Mouse (Mus musculus): ENCODE results near the gene Mark1.

Mark1 gene

DNA sequence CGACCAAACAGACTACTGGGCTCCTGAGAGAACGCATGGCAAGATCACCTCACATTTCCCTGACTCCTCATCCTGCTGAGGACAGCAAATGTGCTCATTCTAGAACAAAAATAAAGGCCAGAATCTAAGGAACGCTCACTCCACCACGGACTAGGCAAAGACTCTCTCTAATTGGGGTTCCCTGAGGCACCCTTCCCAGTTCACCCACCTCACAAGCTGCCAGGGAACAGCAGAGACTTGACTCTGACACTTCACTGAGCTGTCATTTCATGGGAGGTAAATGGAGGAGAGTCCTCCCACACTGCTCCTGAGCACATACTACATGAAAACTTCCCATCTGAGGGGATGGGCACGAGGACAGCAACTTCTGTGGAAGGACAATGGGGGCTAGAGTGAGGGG is 37.5 kb downstream of the Mark1 start:
- no peak for DNase-seq (ENCODE audit: low spot score)

DNA sequence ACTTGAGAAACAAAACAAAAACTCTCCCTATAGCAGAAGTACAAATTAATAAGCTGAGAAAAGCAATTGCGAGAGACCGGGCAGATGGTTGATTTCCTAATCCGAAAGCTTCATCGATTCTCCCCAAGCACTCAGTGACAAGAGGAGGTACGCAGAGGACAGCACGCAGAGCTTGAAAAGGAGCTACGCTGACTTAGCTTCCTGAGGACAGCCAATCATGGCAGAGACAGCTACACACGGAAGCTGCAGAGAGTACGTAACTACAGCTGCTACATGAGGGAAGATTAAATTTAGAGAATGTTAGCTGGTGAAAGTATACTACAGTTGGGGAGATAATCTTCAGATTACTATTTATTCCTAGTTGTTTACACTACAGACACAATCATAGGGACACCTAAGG is 40.6 kb downstream of the Mark1 start:
- no peak for DNase-seq (ENCODE audit: low spot score)

DNA sequence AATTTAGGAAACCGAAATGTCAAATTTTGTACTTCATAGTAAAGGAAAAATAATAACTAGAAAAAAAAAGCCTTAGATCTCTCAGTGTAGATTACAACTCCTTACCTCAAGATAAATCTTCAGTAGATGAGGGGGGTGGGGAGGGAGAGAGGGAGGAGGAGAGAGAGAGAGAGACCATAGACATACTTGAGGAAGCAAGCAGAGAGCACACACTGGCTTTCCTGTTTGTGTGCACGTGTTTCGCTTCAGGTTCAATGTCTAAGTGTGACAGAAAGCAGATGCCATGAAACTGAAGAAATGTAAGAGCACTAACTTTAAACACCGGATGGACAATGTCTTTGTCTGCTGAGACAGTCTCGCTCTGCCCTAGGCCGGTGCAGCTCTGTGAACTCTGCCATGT is 41.0 kb downstream of the Mark1 start:
- no peak for DNase-seq (ENCODE audit: low spot score)

DNA sequence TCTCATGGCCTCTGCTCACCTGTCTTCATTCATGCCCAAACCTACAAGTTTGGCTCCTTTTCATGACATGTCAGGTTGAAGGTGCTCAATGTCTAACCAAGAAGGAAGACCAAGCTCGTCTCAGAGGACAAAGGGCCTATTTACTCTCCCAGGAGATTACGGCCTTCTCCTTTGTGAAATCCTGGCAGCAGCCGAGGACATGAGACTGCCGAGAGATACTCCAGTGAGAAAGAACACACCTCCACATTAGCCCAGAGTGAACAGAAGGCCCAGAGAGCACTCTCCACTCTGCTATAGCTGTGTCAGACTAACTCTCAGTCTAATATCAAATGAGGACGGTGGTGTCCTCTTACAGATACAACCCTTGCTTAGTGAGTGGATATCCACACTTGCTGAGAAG is 47.6 kb downstream of the Mark1 start:
- no peak for DNase-seq (ENCODE audit: low spot score)

DNA sequence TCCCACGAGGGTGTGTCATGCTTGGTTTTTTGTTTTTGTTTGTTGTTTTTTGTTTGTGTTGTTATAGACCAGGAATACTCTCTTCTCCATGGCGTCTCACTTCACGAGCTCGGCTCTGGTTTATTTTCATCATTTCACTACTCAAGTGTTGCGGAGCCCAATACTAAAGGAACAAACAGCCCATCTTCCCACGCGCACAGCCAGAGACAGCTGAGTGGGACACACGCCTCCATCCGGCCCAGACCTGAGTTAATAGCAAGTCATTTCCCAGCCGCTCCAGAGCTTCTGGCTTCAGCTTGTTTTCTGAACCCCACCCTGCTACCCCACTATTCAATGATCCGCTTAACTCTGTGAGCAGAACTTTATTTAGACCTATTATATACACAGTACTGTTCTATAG is 48.3 kb downstream of the Mark1 start:
- DNase-seq (ENCODE audit: low spot score) = no peak

DNA sequence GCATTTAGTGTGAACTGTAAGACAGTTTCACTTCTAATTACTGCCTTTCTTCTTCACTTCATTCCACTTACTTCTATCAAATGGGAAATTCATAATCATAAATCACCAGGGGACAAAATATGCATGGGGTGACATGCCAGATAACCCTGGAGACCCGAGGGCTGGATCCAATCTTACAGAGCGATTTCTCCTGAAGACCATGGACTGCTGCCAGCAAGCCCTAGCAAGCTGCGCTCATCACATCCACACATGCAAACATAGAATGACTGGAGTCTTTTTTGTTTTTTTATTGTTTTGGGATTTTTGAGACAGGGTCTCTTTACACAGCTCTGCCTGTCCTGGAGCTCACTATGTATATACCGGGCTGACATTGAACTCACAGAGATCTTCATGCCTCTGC is 61.3 kb downstream of the Mark1 start:
- DNase-seq (ENCODE audit: low spot score) = no peak

DNA sequence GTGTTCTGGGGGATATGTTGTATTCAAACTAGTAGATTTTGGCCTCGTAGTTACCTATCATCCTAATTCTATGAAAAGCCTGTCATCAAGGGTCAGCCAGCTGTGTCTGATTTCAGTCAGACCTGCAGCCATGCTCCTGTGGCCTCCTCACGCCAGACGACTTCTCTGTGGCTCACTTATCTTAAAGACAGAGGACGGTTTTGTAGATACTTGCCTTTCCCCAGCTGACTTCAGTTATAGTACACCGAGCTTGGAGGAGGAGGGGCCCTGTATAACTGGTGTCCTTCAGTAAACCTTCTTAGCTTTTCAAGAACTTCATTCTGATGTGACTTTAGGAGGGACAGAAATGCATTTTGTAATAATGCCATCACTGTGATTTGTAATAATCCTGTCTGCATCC is 63.4 kb downstream of the Mark1 start:
- DNase-seq (ENCODE audit: low spot score) = no peak

DNA sequence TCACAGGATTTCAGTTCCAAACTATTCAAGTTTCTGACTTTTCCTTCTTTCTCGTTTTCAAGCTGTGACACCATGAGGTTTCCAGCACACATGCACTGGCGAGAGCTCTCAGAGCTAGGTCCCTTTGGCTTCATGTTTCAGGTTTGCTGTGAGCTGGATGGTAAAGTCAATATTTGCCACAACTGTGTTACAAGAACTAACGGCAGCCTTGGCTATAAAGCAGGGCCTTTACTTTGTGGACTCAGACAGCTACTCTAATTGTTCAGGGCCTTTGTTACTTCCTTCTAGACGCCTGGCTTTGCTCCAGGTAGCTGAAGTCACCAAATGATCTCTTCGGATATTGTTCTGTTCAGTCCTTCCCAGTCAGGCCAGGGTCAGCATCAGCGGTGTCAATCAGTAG is 63.9 kb downstream of the Mark1 start:
- no peak for DNase-seq (ENCODE audit: low spot score)

DNA sequence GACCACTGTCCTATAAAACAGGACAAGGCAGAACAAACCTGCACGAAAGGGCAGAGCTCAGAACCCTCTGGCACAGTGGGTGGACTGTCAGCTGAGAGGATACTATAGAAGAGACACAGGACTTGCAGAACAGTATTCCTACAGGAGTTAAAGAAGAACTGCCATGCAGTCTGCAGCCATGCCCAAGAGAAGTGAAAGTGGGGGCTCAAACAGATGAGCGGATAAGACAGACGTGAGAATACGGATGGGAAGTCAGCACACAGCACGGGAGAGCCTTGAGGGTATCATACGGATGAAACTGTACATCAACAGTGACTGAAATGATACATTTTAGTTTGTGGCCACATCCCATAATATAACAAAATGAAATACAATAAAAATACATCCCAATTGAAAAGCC is 68.3 kb downstream of the Mark1 start:
- no peak for DNase-seq (ENCODE audit: low spot score)

DNA sequence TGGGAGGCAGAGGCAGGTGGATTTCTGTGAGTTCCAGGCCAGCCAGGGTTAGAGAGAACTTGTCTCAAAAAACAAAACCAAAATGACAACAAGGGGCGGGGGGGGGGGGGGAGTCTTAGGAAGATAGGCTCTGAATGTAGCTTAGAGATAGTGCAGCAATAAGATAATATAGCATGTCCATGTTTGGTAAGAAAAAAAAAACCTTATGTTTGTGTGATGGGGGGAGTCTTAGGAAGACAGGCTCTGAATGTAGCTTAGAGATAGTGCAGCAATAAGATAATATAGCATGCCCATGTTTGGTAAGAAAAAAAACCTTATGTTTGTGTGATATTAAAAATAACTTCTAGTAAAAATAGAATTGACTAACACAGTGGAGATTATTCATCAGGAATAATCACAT is 71.0 kb downstream of the Mark1 start:
- no peak for DNase-seq (ENCODE audit: low spot score)

DNA sequence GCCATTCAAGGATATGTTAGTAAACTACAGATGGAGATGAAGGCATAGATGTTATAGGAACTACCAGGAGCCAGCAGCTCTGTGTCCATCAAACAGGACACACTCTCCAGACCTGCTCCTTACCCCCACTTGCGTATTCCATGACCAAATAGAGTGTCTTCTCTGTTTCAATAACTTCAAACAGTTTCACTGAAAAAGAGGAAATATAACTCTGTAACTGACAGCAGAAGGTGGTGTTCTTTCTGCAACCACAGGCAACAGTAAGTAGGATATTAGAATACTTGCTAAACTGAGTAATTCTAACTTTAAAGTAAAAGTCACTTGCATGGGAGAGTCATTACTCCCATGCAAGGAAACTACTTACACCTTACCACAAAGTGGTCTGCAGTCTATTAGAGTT is 71.5 kb downstream of the Mark1 start:
- DNase-seq (ENCODE audit: low spot score) = no peak

DNA sequence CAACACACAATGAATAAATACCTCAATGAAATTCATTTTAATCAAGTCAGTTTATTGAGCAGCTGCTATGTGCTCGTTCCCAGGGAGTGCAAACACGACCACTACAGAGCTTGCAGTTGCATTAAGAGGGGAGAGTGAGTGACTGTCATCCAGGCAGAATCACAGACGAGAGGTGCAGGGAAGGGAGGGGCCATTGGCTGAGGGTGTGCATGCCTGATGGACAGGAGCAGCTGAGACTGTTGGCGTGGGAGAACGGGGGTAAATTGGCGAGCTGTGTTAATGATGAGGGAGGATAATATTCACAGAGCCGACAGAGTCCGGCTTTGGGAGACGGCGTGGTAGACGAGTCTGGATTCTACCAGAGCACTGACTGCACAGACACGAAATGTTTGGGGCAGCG is 76.5 kb downstream of the Mark1 start:
- DNase-seq (ENCODE audit: low spot score) = no peak

DNA sequence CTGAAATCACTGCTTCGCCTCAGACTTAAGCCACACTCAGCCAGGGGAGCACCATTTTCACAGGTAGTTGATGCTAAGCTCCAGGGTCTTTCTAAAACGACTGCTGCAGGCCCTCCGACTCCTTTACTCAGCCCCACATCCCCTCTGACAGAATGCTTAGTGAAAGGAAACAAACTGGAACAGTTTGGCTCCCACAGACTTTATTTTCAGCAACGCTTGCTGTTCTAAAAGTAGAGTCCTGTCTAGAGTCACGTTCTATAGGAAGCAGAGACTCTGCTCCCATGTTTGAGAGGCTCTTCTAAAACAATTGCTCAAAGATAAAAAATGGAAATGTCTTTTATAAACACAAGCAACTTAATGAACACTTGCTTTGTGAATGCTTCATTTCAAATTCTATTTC is 79.3 kb downstream of the Mark1 start:
- no peak for DNase-seq (ENCODE audit: low spot score)

DNA sequence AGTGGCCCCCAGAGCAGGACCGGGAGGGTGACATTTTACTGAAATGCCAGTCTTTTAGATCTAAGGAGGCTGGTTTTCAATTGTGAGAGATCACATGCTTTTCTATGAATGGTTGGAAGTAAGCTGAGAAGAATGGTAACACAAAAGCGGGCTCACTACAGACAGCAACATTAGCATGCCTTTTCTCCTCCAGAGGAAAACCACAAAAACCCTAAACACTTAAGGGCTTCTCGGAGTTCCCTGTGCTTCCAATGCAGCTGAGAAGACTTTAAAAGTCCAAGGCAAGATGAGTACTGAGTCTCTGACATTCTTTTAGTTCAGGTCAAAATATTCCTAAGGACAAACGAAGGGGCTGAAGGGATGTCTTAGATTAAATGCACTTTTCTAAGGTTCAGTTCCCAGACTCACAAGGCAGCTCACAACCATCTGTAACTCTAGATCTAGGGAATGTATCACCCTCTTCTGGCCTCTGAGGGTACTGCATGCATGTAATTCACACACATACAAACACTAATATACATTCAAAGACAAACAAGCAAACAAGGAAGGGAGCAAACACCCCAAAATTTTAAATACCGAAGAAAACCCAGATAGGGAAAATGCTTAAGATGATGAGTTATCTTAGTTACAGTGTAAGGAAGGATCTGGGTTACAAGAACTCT is 81.0 kb downstream of the Mark1 start:
- DNase-seq (ENCODE audit: low spot score) = no peak

DNA sequence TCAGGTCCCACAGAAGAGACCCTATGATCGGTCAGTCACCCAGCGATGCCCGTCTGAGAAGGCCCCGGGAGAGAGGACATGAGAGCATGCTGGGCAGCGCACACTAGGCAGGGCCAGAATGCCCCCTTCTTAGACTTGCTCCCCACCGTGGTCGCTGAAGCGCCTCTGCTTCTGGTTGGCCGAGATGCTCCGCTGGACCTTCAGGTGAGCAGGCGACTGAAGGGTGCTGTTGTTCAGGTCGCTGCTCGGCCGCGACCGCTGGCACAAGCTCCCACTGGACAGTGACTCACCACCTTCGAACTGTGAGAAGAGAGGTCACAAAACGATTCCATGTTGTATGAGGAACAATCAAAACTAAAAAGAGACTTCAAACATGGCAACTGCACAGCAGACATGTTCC is 87.0 kb downstream of the Mark1 start:
- DNase-seq (ENCODE audit: low spot score) = no peak

DNA sequence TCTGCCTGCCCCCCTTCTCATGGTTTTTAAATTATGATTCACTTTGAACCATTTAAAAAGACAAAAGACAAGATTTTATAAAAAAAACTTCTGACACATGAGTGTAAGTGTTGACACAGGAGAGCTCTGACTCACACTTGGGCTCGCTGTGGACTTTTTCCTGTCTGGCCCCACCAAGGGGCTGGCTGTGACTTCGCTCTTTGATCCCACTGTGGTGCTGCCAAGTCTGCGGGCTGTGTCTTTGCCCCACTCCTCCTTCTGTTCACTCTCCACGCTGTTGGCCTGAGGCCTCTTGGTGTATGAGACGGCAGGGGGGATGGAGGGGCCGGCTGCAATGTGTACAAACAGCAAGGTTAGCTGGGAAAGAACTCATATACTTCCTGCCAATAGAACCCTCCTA is 87.5 kb downstream of the Mark1 start:
- DNase-seq (ENCODE audit: low spot score) = no peak

DNA sequence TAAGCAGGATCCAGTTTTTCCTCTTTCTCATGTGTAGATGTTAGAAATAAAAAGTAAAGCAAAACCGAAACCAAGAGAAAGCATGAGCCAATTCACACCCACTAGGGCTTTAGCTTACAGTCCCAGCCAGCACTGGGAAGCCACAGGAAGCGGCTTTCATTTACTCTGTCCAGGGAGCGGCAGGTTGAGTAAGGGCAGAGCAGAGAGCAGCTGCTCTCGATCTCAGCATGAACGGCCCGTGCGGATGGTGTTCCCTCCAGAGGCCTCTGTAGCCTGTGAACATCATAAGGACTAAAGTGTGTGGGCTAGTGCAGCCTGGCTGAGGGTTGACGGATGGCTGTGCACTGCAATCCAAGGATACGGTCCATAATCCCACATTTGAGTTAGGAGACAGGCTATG is 90.8 kb downstream of the Mark1 start:
- DNase-seq (ENCODE audit: low spot score) = no peak

DNA sequence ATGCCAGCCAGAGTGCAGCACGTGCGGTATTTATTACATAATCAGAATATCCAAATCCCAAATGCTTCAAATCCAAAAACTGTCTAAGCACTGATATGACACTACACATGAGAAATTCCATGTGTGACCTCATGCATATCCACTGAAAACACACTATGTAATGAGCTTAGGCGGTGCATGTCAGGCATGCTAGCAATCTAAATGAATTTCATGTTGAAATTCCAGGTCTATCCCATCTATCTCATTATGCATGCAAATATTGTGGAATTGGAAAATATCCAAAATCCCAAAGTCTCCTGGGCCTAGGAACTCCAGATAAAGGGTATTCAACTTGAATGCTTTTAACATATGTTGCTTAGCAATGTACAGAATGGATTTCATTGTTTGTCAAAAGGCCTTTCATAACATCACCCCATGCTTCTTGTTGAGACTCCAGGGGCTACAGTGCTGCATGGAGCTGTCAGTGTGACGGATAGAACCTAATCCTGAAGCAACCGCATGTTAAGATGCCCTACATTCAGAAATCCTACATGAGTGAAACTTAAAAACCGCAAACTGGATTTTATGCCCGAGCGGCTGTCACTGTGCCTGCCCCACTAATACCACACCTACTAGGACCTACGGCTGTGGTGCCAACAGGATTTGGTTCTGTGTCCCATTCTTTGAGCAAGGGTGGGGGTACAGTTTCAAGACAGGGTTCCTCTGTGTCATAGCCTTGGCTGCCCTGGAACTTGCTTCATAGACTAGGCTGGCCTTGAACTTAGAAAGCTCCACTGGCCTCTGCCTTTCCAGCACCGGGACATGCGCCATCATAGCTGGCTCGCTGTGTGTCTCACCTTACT is 93.2 kb downstream of the Mark1 start:
- DNase-seq (ENCODE audit: low spot score) = no peak

DNA sequence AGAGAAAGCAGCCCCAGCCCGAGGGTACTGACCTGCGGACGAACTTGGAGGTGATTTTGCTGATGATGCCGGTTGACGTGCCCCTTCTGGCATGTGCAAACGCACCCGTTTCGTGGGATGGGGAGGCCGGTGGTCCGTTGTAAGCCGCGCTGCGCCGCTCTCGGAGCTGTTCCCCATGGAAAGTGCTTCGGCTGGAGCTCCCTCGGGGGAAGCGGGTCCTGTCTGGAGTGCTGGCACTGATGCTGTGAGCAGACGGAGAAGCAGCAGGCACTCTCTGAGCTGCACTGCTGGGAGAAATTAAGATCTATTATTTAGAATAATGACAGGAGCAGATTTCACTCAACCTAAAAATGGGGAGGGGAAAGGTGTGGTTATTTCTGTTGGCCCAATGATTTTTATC is 94.0 kb downstream of the Mark1 start:
- DNase-seq (ENCODE audit: low spot score) = no peak

DNA sequence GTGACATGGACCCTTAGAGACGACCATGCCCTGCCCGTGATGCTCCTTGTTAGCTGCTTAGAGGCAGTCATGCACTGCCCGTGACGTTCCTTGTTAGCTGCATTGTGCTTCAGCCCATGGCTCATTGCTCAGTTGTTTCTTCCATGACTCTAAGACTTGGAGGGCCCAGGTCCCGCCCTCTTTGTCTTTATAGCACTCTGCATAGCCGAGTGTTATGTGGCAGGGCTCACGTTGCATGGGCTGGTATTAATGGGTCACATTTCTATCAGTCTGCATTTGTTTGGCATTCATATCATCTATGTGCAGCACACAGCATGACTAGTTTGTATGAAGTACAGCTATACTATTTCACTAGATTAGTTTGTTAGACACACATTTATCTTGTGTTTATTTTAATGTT is 95.7 kb downstream of the Mark1 start:
- DNase-seq (ENCODE audit: low spot score) = no peak

DNA sequence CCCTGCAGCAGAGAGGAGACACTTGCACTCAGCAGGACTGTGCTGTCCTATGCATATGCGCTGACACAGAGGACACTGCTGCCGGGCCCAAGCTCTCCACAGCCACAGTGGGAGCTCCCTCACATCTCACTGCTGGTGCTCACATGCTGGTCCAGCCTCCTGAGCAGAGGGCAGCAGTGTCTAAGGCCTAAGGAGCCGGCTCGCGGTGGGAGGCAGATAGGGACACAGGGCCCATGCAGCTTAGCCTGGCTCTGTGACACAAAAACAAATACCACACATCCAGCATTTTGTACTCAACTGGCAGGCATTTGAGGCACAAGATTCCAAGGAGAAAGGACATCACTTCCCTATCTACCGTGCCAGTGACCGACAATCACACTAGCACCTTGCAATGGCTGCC is 96.5 kb downstream of the Mark1 start:
- DNase-seq (ENCODE audit: low spot score) = no peak

DNA sequence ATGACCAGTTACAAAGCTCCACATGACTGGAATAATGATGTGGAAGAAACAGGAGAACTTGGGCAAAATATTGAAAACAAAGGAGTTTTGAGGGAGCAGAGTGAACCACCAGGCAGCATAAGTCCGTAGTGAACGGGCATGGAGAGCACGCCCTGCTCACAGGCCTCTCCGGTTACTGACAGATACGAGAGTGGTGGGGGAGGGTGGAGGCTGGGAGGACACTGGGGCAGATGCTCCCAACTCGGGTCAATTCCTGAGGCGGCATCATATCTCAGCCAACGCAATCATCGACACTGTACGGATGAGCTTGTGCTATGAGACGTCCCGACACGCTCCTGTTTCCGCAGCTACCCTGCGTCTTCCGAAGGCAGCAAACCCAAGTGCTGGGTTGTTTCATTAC is 102.0 kb downstream of the Mark1 start:
- DNase-seq (ENCODE audit: low spot score) = no peak

DNA sequence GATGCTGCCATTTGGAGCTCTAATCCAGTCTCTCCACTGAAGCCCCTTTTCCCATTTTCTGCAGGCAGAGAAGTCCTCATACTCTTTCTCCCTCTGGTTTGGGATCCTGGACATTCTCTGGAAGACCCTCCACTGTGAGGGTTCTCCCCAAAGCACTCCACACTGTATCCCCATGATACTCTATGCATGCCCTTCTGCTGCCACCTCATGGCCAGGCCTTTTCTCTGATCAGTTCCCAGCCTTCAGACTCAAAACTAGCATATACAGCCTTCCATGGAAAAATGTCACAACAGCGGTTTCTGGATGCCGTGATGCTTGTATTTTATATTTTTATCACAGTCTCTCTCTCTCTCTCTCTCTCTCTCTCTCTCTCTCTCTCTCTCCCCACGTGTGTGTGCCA is 107.4 kb downstream of the Mark1 start:
- DNase-seq (ENCODE audit: low spot score) = no peak

DNA sequence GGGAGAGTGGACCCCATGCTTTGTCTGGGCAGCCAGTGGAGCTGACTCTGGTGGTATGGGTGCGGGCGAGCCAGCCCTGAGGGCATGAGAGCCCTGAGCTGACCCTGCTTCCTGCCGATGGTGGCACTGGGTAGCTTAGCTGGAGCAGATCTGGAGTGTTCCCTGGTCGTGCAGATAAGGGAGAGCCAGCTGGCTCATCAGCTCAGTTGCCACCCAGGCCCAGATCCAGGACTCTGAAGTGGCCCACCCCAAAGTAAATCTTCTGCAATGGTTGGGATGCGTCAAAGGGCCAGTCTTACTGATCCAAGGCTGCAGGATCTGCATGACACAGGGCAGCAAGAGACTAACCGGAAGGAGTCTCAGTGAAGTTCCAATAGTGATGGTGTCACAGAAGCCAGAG is 109.9 kb downstream of the Mark1 start:
- no peak for DNase-seq (ENCODE audit: low spot score)
